Comparison of ENCODE assay signal across 12 mouse cellular contexts in genomic region chr14:99301472-99301871, GRCm38 (mm10). TPM values are rescaled to one million over a fixed set of nuclear protein-coding genes. Genes with fewer than 3 reads are reported as not detected.
DNase-seq lines count a peak whose midpoint lies in the region; ATAC-seq and TF ChIP-seq lines count a peak whose summit lies in the region.
"Had no signal": no experiment of that assay in that cellular context is flagged by ENCODE, and none has a peak within 500 bp of the region (broad histone marks: within the 10 kb centered on the region; RNA-seq: fewer than 3 reads in every experiment).

No protein-coding gene starts in this region.

- no peaks in the 10 kb centered on the region for H3K36me3 ChIP-seq in lung, embryonic 15.5 days
- H3K36me3 ChIP-seq in embryonic facial prominence, embryonic 10.5 days (replicated peaks), result no peaks in the 10 kb centered on the region
- peaks cover 37% of the 10 kb centered on the region for H3K36me3 ChIP-seq in myocyte (ENCODE audit: control insufficient read depth, insufficient read depth)

- peaks cover 9% of the 10 kb centered on the region for H3K4me1 ChIP-seq in lung, embryonic 15.5 days
- H3K4me1 ChIP-seq in lung, adult 2 months (ENCODE audit: control insufficient read depth, insufficient read depth, low read length), result no peaks in the 10 kb centered on the region; the same call in 1 of the 2 replicates
- H3K4me1 ChIP-seq in embryonic facial prominence, embryonic 10.5 days, result peaks cover 15% of the 10 kb centered on the region

- ATAC-seq in lung, embryonic 15.5 days (ENCODE audit: borderline replicate concordance, extremely low read depth, low FRiP score, low TSS enrichment), result no peak
- ATAC-seq: forebrain, embryonic 16.5 days had no signal

- H3ac ChIP-seq in myocyte (ENCODE audit: control insufficient read depth, insufficient read length), result no peak overlapping the region

- no peak for TF ChIP-seq POLR2A in lung, adult 2 months (IDR thresholded peaks at IDR 0.05; ENCODE audit: borderline replicate concordance, extremely low read depth, low read depth, low read length)
- no peak for TF ChIP-seq POLR2A in myocyte (IDR thresholded peaks at IDR 0.05; ENCODE audit: insufficient read length, low read depth)

- no peaks in the 10 kb centered on the region for H3K9me3 ChIP-seq in lung, embryonic 15.5 days
- no peaks in the 10 kb centered on the region for H3K9me3 ChIP-seq in embryonic facial prominence, embryonic 10.5 days

- DNase-seq in lung, adult 2 months, result no peak
- DNase-seq in ES-CJ7 (ENCODE audit: low read depth, low spot score), result peak; percentile 94
- DNase-seq in embryonic facial prominence, embryonic 10.5 days (ENCODE audit: low spot score), result peak; percentile 30
- no peak for DNase-seq in testis, postnatal 14 days (ENCODE audit: low spot score)
- DNase-seq in yolk sac, embryonic 10.5 days (ENCODE audit: low spot score), result no peak
- DNase-seq in kidney, postnatal 36 days, result no peak
- DNase-seq: adrenal gland, adult 2 months; heart, postnatal 36 days; kidney, adult 2 months had no signal

- WGBS in lung, embryonic 15.5 days, result 58% methylated on average over 11 of the region's 11 CpGs
- 47% methylated on average over 11 of the region's 11 CpGs for WGBS in lung, adult 2 months
- WGBS in embryonic facial prominence, embryonic 10.5 days, result 64% methylated on average over 11 of the region's 11 CpGs

- H3K79me2 ChIP-seq in myocyte (ENCODE audit: control insufficient read depth, insufficient read depth), result peaks cover 73% of the 10 kb centered on the region

- H3K27ac ChIP-seq in lung, embryonic 15.5 days, result no peak overlapping the region
- H3K27ac ChIP-seq in embryonic facial prominence, embryonic 10.5 days (replicated peaks), result no peak overlapping the region

- H3K27me3 ChIP-seq in lung, embryonic 15.5 days, result peaks cover 25% of the 10 kb centered on the region
- H3K27me3 ChIP-seq in embryonic facial prominence, embryonic 10.5 days (replicated peaks; ENCODE audit: low read depth, poor library complexity, severe bottlenecking), result peaks cover 45% of the 10 kb centered on the region
- H3K27me3 ChIP-seq in myocyte (ENCODE audit: control insufficient read depth, insufficient read depth, insufficient read length), result no peaks in the 10 kb centered on the region

- peak overlapping the region; percentile 82; the same call in 1 of the 2 replicates for H3K4me3 ChIP-seq in lung, embryonic 15.5 days
- H3K4me3 ChIP-seq in lung, adult 2 months (replicated peaks; ENCODE audit: extremely low read depth, low read depth, low read length), result no peak overlapping the region
- no peak overlapping the region for H3K4me3 ChIP-seq in embryonic facial prominence, embryonic 10.5 days
- peak overlapping the region; percentile 53 for H3K4me3 ChIP-seq in myocyte

- peak overlapping the region; percentile 99; the same call in 1 of the 2 replicates for H3K4me2 ChIP-seq in lung, embryonic 15.5 days
- peak overlapping the region; percentile 39 for H3K4me2 ChIP-seq in myocyte (ENCODE audit: low read depth)

- TF ChIP-seq CTCF in lung, adult 2 months (IDR thresholded peaks at IDR 0.05; ENCODE audit: insufficient read depth, low read length), result no peak

- no peak overlapping the region for H3K9ac ChIP-seq in lung, embryonic 15.5 days

TF ChIP-seq in myocyte, 11 proteins besides CTCF, POLR2A, EP300 and RAD21:
- no peak for TF ChIP-seq MAX (IDR thresholded peaks at IDR 0.05; ENCODE audit: low read depth)
- TF ChIP-seq MYOG (IDR thresholded peaks at IDR 0.05; ENCODE audit: control insufficient read depth in 1 of 3, insufficient read depth in 1 of 3, insufficient read length in 2 of 3, low read depth in 2 of 3), result no peak
- TF ChIP-seq POLR2AphosphoS2 (IDR thresholded peaks at IDR 0.05; ENCODE audit: insufficient read length, low read depth), result no peak

RNA-seq across cellular contexts. Expression of gene Klf5, which starts 3.0 kb away (rescaled TPM):
- polyA plus RNA-seq in lung, embryonic 15.5 days (2015; fragmentation: Nextera tagmentation; extraction: Ambion mirVana), result 24.6 and 25.5 TPM in 2 replicates
- polyA plus RNA-seq in lung, adult 2 months (2012; rRNA removed), result 39.9 and 43.1 TPM in 2 replicates
- 3.1 TPM in 2 replicates for polyA plus RNA-seq in embryonic facial prominence, embryonic 10.5 days (2016; fragmentation: Nextera tagmentation; extraction: Ambion mirVana)
- polyA plus RNA-seq in myocyte (2012; fragmentation: generic; extraction: Trizol), result 52.0 TPM

Comparison
In these comparisons a context has a peak if more than half of its experiments do, and no peak if none do; other contexts are left out.
1. H3K4me3 ChIP-seq: peak in lung, embryonic 15.5 days (single experiment) and myocyte (single experiment); none in lung, adult 2 months (single experiment) and embryonic facial prominence, embryonic 10.5 days (single experiment).
2. DNase-seq: peak in ES-CJ7 (single experiment) and embryonic facial prominence, embryonic 10.5 days (single experiment); none in lung, adult 2 months (single experiment), testis, postnatal 14 days (single experiment), yolk sac, embryonic 10.5 days (single experiment) and kidney, postnatal 36 days (0 of 2).